Mouse (Mus musculus): ENCODE data around the gene Zbtb8b. TPM values are rescaled to one million over a fixed set of nuclear protein-coding genes. Genes with fewer than 3 reads are reported as not detected.

Zbtb8b gene
- polyA plus RNA-seq, 1 experiment, result 10.2 TPM

GRCm38 (mm10) chr4:129406447-129406846, 34.2 kb downstream of the Zbtb8b start:
- peak; percentile 63 for DNase-seq (ENCODE audit: low read depth)
- TF ChIP-seq CTCF (IDR thresholded peaks at IDR 0.05; ENCODE audit: borderline replicate concordance, extremely low read depth, insufficient read depth, insufficient read length), result peak; percentile 41; the same call in 1 of the 2 replicates
- no peak for TF ChIP-seq POLR2A (IDR thresholded peaks at IDR 0.05; ENCODE audit: borderline replicate concordance, extremely low read depth, insufficient read depth, insufficient read length, poor library complexity, severe bottlenecking)

GRCm38 (mm10) chr4:129399813-129400212, 40.8 kb downstream of the Zbtb8b start:
- TF ChIP-seq POLR2A (IDR thresholded peaks at IDR 0.05; ENCODE audit: borderline replicate concordance, extremely low read depth, insufficient read depth, insufficient read length, poor library complexity, severe bottlenecking) (no peak), CTCF (IDR thresholded peaks at IDR 0.05; ENCODE audit: borderline replicate concordance, extremely low read depth, insufficient read depth, insufficient read length) (no peak)
- DNase-seq (ENCODE audit: low read depth), result no peak

GRCm38 (mm10) chr4:129396960-129397359, 43.7 kb downstream of the Zbtb8b start:
- no peak for DNase-seq (ENCODE audit: low read depth)
- no peak for TF ChIP-seq POLR2A (IDR thresholded peaks at IDR 0.05; ENCODE audit: borderline replicate concordance, extremely low read depth, insufficient read depth, insufficient read length, poor library complexity, severe bottlenecking)
- no peak for TF ChIP-seq CTCF (IDR thresholded peaks at IDR 0.05; ENCODE audit: borderline replicate concordance, extremely low read depth, insufficient read depth, insufficient read length)

GRCm38 (mm10) chr4:129394089-129394870, 46.4 kb downstream of the Zbtb8b start:
- DNase-seq (ENCODE audit: low read depth), result no peak
- no peak for TF ChIP-seq POLR2A (IDR thresholded peaks at IDR 0.05; ENCODE audit: borderline replicate concordance, extremely low read depth, insufficient read depth, insufficient read length, poor library complexity, severe bottlenecking)
- no peak for TF ChIP-seq CTCF (IDR thresholded peaks at IDR 0.05; ENCODE audit: borderline replicate concordance, extremely low read depth, insufficient read depth, insufficient read length)

GRCm38 (mm10) chr4:129390936-129391557, 49.6 kb downstream of the Zbtb8b start:
- TF ChIP-seq POLR2A (IDR thresholded peaks at IDR 0.05; ENCODE audit: borderline replicate concordance, extremely low read depth, insufficient read depth, insufficient read length, poor library complexity, severe bottlenecking), result no peak
- no peak for TF ChIP-seq CTCF (IDR thresholded peaks at IDR 0.05; ENCODE audit: borderline replicate concordance, extremely low read depth, insufficient read depth, insufficient read length)
- no peak for DNase-seq (ENCODE audit: low read depth)

- TF ChIP-seq CTCF (IDR thresholded peaks at IDR 0.05; ENCODE audit: borderline replicate concordance, extremely low read depth, insufficient read depth, insufficient read length) (no peak), POLR2A (IDR thresholded peaks at IDR 0.05; ENCODE audit: borderline replicate concordance, extremely low read depth, insufficient read depth, insufficient read length, poor library complexity, severe bottlenecking) (no peak)
- no peak for DNase-seq (ENCODE audit: low read depth)
These were observed 50.4 kb downstream of the Zbtb8b start for GRCm38 (mm10) chr4:129390216-129390743.

GRCm38 (mm10) chr4:129388404-129388803, 52.2 kb downstream of the Zbtb8b start:
- TF ChIP-seq CTCF (IDR thresholded peaks at IDR 0.05; ENCODE audit: borderline replicate concordance, extremely low read depth, insufficient read depth, insufficient read length), result no peak
- no peak for TF ChIP-seq POLR2A (IDR thresholded peaks at IDR 0.05; ENCODE audit: borderline replicate concordance, extremely low read depth, insufficient read depth, insufficient read length, poor library complexity, severe bottlenecking)
- peak; percentile 4 for DNase-seq (ENCODE audit: low read depth)

- TF ChIP-seq CTCF (IDR thresholded peaks at IDR 0.05; ENCODE audit: borderline replicate concordance, extremely low read depth, insufficient read depth, insufficient read length) (no peak), POLR2A (IDR thresholded peaks at IDR 0.05; ENCODE audit: borderline replicate concordance, extremely low read depth, insufficient read depth, insufficient read length, poor library complexity, severe bottlenecking) (no peak)
- no peak for DNase-seq (ENCODE audit: low read depth)
These were observed 53.7 kb downstream of the Zbtb8b start for GRCm38 (mm10) chr4:129386989-129387388.

GRCm38 (mm10) chr4:129386269-129386946, 54.2 kb downstream of the Zbtb8b start:
- DNase-seq (ENCODE audit: low read depth), result no peak
- no peak for TF ChIP-seq CTCF (IDR thresholded peaks at IDR 0.05; ENCODE audit: borderline replicate concordance, extremely low read depth, insufficient read depth, insufficient read length)
- TF ChIP-seq POLR2A (IDR thresholded peaks at IDR 0.05; ENCODE audit: borderline replicate concordance, extremely low read depth, insufficient read depth, insufficient read length, poor library complexity, severe bottlenecking), result no peak

- TF ChIP-seq CTCF (IDR thresholded peaks at IDR 0.05; ENCODE audit: borderline replicate concordance, extremely low read depth, insufficient read depth, insufficient read length) (no peak), POLR2A (IDR thresholded peaks at IDR 0.05; ENCODE audit: borderline replicate concordance, extremely low read depth, insufficient read depth, insufficient read length, poor library complexity, severe bottlenecking) (no peak)
These were observed 55.0 kb downstream of the Zbtb8b start for GRCm38 (mm10) chr4:129385685-129386084.

GRCm38 (mm10) chr4:129384440-129384839, 56.2 kb downstream of the Zbtb8b start:
- no peak for DNase-seq (ENCODE audit: low read depth)
- TF ChIP-seq CTCF (IDR thresholded peaks at IDR 0.05; ENCODE audit: borderline replicate concordance, extremely low read depth, insufficient read depth, insufficient read length), result no peak
- TF ChIP-seq POLR2A (IDR thresholded peaks at IDR 0.05; ENCODE audit: borderline replicate concordance, extremely low read depth, insufficient read depth, insufficient read length, poor library complexity, severe bottlenecking), result no peak

More at GRCm38 (mm10) chr4:129385685-129386084, 55.0 kb downstream of the Zbtb8b start:
- no peak for DNase-seq (ENCODE audit: low read depth)
